Mouse (Mus musculus) cerebellum, adult 11 months (tissue): ENCODE measurements around the gene Slc11a2.
"Not testable (repeated sequence)": the region's sequence is repeated elsewhere in the genome, so short reads cannot be mapped to it uniquely, and the experiment has no call there.

Experiments
- DNase-seq: peaks from one replicate; pipeline ENCODE4 v3.0.0; 2022

Slc11a2 gene

GRCm38 (mm10) chr15:100346761-100347160, 78.1 kb downstream of the Slc11a2 start:
- DNase-seq, result no peak

- DNase-seq, result no peak
Measured at GRCm38 (mm10) chr15:100345484-100345883, 79.4 kb downstream of the Slc11a2 start.

GRCm38 (mm10) chr15:100341314-100341980, 83.4 kb downstream of the Slc11a2 start:
- DNase-seq, result not testable (repeated sequence)
